Mouse (Mus musculus) CD4-positive naive resting alpha-beta T cell, adult 57 days (primary cell): ENCODE data around the gene Adck2. TPM values are rescaled to one million over a fixed set of nuclear protein-coding genes. Genes with fewer than 3 reads are reported as not detected.

ENCODE experiments used
- total RNA-seq: library from RNA; stranded (reverse); gene quantifications from one replicate; pipeline ENCODE4 v1.2.4, GENCODE M21; 2023

Adck2 gene
- total RNA-seq: 40.4 TPM

DNA sequence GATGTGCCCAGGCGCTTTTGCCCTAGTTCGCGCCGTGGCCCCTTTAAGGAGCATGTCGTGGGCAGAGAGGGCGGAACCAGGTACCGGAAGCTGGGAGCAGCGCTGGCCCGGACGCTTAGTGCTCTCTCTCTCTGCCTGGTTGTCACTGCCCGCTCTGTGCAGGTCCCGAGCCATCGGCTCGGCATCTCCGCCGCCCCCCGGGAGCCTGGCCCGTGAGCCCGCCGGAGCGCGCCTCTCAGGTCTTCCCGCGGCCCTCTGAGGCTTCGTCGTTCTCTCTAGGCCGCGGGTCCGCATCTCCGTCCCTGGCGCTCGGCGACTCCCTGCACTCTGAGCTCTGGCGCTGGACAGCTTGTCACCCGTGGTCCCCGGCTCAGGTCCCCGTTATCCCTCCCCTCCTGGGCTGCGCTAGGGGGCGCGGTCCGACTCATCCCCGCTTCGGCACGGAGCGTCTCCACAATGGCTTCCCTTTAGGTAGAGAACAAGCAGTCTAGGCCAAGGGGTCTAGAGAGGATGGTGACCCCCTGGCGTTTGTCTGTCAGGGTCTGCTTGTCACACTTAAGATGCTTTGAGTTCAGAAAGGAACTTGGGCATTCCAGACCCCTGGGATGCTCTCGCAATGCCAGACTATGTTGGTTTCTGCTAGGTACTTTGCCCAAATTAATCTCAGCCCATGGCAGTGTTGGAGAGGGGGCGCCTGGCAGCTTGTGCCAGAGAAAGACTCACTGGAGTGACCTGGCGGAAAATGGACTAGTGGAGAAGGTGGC lies at the start of gene Adck2:
Gene Adck2, plus strand, starts transcription at position 83 of the 764 bp plus-strand sequence.

DNA sequence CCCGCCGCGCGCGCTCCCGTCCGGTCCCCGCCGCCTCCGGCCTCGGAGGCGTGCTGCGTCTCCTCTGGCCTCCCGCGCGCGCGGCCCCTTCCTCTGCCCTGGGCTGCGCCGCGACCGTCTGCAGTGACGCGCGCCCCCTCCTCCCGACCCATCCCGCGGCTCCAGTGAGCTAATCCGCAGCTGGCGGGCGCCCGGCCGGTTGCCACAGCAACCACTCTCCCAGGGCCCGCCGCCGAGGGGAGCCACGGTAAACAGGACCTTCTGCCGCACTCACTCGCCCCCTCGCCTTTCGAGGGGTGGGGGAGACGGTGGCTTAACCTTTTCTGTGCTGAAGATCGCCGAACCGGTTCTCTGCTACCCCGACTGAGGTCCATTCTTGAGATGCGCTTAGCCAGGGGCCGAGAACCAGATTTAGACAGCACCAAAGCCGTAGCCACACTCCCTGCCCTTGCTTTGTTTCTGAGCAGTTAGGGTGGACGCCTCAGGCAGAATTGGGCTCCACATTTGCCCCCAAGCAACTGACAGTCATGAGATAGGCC lies 15.9 kb upstream of the Adck2 start, which contains the start of gene Dennd2a:
Gene Dennd2a, minus strand, starts transcription at position 145 of the 539 bp plus-strand sequence.

DNA sequence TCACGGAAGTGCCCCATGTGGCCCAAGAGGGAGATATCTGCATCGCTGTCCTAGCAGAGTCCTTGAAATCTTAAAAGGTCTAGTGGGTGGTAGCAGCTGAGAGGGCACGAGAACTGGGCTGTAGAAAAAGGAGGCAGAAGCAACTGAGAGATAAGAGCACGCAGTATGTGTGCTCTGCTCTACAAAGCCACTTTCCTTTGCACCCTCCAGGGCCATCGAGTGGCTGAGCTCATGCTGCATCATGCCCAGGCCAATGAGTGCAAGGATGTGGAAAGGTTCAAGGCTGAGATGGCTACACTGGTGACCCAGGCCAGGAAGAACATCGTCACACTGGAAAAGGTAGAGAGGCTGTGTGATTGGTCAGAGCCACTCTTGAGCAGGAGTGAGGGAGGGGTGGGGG lies 11.8 kb downstream of the Adck2 start, which contains the start of gene Gm42420:
Gene Gm42420, plus strand, starts transcription at position 237 of the 400 bp plus-strand sequence.

DNA sequence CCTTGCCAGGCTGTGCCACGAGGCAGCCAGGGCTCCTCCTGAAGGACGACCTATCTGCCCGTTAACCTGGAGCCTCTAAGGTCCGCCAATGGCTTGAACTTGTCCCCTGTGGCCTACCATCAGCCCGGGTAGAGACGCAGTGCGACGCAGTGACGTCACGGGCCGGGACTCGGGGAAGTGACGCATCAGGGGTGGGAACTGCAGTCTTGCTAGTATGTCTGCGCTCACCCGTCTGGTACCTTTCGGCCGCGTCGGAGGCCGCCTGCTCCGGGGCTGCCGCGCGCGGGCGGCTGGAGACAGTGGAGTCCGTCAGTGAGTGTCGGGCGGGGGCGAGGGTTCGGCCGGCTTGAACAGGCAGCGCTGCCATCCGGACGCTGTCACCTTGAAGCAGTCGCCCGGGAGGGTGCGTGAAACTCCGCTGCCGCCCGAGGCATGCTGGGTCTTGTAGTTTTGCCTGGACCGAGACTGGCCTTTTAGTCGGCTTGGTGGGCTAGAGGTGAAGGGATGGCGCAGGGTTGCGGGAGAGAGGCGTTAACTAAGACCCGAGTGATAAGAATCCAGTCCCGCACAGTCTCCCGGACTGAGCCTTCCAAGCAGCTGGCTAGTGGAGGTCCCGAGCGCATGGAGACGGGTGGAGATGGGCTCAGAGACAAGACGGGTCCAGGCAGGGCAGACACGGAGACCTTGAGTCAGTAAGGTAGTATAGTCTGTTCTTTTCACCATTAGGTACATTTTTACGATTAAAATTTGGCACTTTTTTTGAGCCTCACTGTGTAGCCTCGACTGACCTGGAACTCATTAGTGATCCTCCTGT lies 18.9 kb downstream of the Adck2 start, which contains the start of gene Ndufb2:
Gene Ndufb2, plus strand, starts transcription at position 174 of the 814 bp plus-strand sequence.

Other genes starting within 250 kb of the Adck2 start
- 63.3 TPM for gene Slc37a3, start 196.2 kb upstream of the Adck2 start, total RNA-seq
- 6.6 TPM for gene Rab19, start 192.7 kb upstream of the Adck2 start, total RNA-seq
- gene Mkrn1, start 153.4 kb upstream of the Adck2 start, total RNA-seq: 117 TPM
- 0.33 TPM for gene Dennd2a, start 16.0 kb upstream of the Adck2 start, total RNA-seq
- not detected for gene Gm42420, start 11.9 kb downstream of the Adck2 start, total RNA-seq
- gene Ndufb2, start 18.7 kb downstream of the Adck2 start, total RNA-seq: 44.8 TPM
- gene Braf, start 151.6 kb downstream of the Adck2 start, total RNA-seq: 30.4 TPM
- 39.7 TPM for gene Mrps33, start 237.1 kb downstream of the Adck2 start, total RNA-seq